Mouse (Mus musculus): Measurements from ENCODE around the gene Gpr4.

The Gpr4 gene

GRCm38 (mm10) chr7:19211996-19212755 is at the start of gene Gpr4:
Gene Gpr4 (plus strand): TSS chr7:19212538.
- DNase-seq (ENCODE audit: low spot score in 2 of 2) = peak in 1 of 2 experiments; percentile 30

GRCm38 (mm10) chr7:19162928-19163327 is 49.4 kb upstream of the Gpr4 start:
- DNase-seq (ENCODE audit: low spot score in 2 of 2) = no peak

GRCm38 (mm10) chr7:19163752-19164151 is 48.6 kb upstream of the Gpr4 start:
- no peak for DNase-seq (ENCODE audit: low spot score in 2 of 2)

GRCm38 (mm10) chr7:19164189-19164588 is 48.1 kb upstream of the Gpr4 start:
- no peak for DNase-seq (ENCODE audit: low spot score in 2 of 2)

GRCm38 (mm10) chr7:19164978-19165377 is 47.4 kb upstream of the Gpr4 start:
- DNase-seq (ENCODE audit: low spot score in 2 of 2) = no peak

DNA sequence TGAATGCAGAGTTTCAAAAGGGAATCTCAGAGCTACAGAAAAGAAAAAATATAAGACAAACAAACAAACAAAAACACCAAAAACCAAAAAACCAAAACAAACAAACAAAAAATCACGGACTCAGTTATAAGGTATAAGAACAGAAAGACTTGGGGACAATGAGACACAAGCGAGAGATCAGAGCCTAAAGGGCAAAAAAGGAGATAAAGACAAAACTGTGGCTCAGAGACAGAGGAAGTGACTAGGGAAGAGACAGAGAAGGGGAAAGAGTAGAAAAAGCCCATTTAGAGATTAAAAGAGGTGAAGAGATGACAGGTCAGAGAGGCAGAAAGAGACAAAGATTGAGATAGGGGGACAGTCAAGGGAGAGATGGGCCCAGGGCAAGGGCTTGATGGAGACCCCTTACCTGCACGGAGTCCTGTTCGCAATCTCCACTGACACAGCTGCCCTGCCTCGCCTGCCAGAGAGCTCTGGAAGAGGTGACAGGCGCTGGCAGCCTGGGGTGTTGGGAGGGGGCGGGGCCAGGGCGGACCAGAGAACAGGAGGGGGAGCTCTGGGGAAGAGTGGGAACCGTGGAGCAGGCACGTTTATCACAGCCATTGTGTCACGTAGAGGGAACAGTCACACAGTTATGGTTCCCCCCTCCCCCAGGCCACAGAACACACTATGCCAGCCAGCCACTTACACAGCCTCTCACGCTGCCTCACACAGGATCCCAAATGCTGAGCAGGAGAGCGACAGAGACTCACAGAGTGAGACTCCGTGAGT is 46.5 kb upstream of the Gpr4 start, which contains the start of gene Gipr:
Gene Gipr, minus strand, starts transcription at position 472 of the 768 bp plus-strand sequence.
- DNase-seq (ENCODE audit: low spot score in 2 of 2) = no peak

GRCm38 (mm10) chr7:19166990-19167389 is 45.3 kb upstream of the Gpr4 start:
- DNase-seq (ENCODE audit: low spot score in 2 of 2) = no peak

DNA sequence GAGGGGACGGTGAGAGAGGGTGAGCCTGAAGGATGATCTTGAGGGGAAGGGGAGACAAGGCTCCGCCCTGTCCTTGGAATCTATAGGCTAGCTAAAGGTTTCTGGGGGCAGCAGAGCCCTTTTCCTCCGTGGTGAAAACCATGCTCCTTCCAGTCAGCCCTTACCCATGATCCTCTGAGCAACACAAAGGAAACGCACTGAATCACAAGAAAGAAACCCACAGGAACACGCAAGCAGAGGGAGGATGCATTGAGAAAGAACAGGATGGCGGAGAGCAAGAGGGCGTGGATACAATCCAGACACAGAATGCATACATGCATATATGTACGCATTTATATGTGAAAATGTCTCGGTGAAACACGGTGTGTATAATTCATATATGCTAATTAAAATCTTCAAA is 42.8 kb upstream of the Gpr4 start:
- no peak for DNase-seq (ENCODE audit: low spot score in 2 of 2)

DNA sequence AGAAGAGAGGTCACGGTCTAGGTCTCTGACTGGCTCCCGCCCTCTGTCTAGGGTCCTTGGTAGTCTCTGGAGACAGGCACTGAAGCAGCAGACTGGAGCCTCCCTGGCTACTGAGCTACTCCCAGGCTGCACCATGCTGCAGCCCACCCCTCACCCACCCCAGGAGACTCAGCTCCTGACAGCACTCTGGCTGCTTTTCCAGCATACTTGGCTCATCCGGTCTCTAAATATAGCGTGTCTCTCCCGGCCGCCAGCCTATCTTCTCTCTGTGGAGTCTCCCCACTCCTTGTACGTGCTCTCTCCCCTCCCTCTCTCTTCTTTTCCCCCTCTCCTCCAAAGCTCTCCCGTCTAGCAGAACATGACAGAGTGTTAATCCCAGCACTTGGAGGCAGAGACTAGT is 42.2 kb upstream of the Gpr4 start:
- no peak for DNase-seq (ENCODE audit: low spot score in 2 of 2)

DNA sequence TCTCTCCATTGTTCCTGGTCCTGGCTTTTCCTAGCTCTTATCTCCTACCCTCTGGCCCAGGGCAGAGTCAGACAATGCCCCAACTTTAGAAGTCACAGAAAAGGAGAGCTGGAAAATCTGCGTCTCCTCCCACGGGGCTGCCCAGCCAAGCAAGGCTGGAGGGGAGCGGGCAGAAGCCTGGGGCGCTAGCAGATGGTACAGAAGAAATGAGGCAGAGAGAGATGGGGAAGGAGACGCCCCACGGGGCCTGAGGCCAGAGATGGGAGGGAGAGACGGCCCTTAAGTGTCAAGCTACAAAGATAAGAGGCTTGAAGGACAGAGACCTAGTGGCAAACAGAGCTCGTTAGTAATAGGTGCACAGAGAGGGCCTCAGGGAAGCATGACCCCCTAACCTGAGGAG is 40.5 kb upstream of the Gpr4 start:
- DNase-seq (ENCODE audit: low spot score in 2 of 2) = no peak

- peak; percentile 75 to 87 for DNase-seq (ENCODE audit: low spot score in 2 of 2)
Measured at GRCm38 (mm10) chr7:19172874-19173273, 39.5 kb upstream of the Gpr4 start.

DNA sequence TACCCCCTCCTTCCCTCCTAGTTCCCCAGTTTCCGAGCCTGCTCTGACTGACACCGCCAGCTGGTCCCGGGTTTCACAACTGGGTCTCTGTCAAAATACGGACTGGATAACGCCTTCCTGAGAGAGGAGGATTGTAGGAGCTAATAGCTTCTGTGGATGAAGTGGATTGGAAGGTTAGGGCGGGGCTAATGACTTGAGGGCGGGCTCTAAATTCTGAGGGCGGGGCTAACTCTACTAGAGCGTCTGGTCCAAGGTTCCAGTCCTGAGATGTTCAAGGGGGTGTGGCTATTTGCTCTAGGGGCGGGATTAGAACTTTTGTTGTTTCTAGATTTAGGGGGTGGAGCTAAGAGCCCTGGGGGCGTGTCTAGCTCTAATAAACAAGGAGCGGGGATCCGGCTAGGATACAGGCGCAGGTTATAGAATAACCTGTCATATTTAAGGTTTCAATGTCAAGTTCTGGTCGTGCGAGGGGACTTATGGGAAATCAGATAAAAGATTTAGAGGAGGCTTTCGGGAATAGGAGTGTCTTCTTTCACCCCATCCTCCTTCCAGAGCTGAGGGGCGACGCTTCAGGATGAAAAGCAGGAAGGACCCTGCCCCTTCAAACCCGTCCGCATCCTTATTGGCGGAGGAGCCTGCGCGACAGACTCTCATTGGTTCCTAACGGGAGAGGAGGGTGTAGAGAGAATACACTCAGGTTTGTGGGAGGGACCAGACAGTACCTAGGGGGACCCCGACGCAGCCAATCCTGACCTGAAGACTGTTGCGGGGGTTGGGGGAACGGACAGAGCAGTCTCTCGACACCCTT is 36.4 kb upstream of the Gpr4 start, which contains the start of gene Eml2:
Gene Eml2, plus strand, starts transcription at position 714 of the 808 bp plus-strand sequence.
- DNase-seq (ENCODE audit: low spot score in 2 of 2) = no peak

DNA sequence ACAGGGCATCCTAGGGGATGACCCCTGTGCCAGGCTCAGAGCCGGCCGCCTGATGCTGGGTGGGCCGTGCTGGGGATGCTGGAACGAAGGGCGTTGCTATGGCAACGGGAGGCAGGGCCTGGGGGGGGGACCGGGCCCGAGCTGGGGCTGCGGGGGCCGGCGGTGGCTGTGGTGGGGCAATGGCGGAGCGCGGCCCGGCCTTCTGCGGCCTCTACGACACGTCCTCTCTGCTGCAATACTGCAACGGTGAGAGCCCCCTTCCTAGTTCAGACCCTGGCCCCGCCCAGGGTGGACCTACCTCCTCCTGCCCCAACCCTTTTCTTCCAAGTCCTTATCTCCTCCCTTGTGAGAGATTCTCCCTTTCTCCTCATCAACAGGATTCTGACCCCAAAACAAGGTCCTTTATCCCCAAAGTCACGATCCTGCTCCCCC is 35.8 kb upstream of the Gpr4 start:
- DNase-seq (ENCODE audit: low spot score in 2 of 2) = no peak

DNA sequence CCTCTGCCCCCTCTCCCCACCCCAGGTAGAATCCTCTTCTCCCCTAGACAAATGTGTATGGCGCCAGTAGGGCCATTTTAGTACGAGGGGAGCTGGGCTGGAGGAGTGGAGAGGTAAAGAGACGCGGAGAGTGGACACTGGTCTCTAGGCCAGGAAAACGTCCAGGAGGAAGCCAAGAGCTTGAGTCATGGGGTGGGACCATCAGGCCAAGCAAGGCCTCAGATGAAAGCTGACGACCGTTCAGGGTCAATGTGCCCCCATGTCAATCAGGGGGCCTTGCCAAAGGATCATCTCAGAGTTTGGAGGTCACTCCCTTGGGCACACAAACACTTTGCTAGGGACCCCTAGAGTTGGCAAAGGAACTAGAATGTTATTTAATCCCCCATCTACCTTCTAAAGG is 35.1 kb upstream of the Gpr4 start:
- DNase-seq (ENCODE audit: low spot score in 2 of 2) = no peak

GRCm38 (mm10) chr7:19178035-19178434 is 34.3 kb upstream of the Gpr4 start:
- no peak for DNase-seq (ENCODE audit: low spot score in 2 of 2)

DNA sequence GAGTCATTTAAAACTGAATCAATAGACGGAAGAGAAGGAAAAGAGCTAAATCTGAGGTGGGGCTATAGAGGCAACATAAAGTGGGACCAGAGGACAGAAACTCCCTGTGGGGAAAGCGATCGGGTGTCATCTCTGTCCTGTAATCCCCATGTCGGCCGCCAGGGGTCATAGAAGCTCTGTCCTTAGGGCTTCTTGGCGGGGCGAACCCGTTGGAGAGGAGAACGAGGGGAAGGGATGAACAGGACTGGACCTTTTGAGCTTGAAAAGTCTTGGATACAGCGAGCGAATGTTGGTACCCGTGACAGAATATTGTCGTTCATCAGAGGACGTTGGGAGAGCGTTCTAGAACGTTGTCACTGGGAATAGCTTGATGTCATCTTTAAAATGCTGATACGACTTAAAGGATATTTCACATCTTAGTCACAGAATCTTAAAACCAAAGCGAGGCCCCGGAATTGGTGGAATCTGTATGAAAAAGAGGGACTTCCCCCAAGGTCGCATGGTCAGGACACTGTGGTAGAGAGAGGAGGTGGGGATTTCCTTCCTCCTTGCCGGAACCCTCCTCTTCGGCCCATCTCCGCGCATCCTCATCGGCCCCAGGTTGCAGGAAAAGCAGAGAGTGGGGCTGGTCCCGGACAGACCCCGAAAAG is 33.8 kb upstream of the Gpr4 start:
- DNase-seq (ENCODE audit: low spot score in 2 of 2) = no peak

- DNase-seq (ENCODE audit: low spot score in 2 of 2) = no peak
Measured at GRCm38 (mm10) chr7:19179173-19179572, 33.2 kb upstream of the Gpr4 start.

GRCm38 (mm10) chr7:19179936-19180335 is 32.4 kb upstream of the Gpr4 start:
- DNase-seq (ENCODE audit: low spot score in 2 of 2) = no peak

GRCm38 (mm10) chr7:19180862-19181429 is 31.4 kb upstream of the Gpr4 start:
- no peak for DNase-seq (ENCODE audit: low spot score in 2 of 2)

GRCm38 (mm10) chr7:19184250-19184649 is 28.1 kb upstream of the Gpr4 start:
- no peak for DNase-seq (ENCODE audit: low spot score in 2 of 2)

- no peak for DNase-seq (ENCODE audit: low spot score in 2 of 2)
Measured at GRCm38 (mm10) chr7:19184758-19185157, 27.6 kb upstream of the Gpr4 start.

Data from urinary bladder, postnatal 4 days (tissue).